Mouse (Mus musculus) regulatory T cell (primary cell): ENCODE measurements around the gene Unc80.

ENCODE experiments used
- in situ Hi-C: fragments of 300-600 bp; cut with MboI, MseI; formaldehyde crosslinking; loops from one replicate; pipeline ENCODE4 v1.15.1; 2025; ENCODE audit warnings: high pct_unique_total_duplicates

Unc80 gene

GRCm38 (mm10) chr1:66617188-66617587 lies 149.0 kb downstream of the Unc80 start:
- in situ Hi-C loops, result no loop called here

- in situ Hi-C loops, result no loop called here
These were observed 170.0 kb downstream of the Unc80 start for GRCm38 (mm10) chr1:66638177-66638576.

DNA sequence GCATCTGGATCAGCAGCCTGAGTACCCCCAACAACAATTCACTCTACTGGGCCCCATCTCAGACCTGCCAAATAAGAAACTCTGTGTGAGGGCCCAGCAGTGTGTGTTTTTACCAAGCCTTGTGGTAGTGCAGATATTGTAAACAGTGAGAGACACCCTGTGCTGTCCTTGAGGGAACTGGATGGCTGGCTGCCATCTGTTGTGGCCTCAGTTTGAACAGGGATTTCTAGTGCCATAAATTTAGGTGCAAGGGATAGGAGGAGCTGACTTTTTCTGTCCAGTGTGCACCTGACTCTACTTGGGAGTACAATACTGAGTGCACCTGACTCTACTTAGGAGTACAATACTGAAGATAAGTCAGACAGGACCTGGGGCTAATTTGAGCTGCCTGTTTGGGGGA lies 178.7 kb downstream of the Unc80 start:
- in situ Hi-C loops, result no loop called here

DNA sequence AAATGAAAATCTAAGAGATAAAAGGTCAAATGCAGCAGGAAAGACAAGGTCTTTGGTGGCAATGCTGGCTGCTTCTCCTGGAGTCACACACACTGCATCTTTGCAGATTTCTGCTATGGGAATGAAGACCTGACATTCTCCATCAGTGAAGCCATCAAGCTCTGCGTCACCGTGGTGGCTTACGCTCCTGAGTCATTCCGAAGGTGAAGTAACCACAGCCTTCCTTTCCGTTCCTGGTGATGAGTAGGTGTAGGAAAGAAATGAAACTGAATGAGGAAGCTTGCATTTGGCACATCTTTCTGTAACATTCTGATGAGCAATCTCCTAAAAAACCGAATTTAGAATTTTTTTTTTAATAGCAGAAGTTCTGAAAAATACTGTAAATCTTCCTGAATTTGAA lies 181.4 kb downstream of the Unc80 start:
- in situ Hi-C loops, result no loop called here

GRCm38 (mm10) chr1:66650006-66650405 lies 181.8 kb downstream of the Unc80 start:
- in situ Hi-C loops, result loop anchor here (25.0 kb wide), 1 partner anchor 1338 kb away; no protein-coding TSS in a partner anchor

GRCm38 (mm10) chr1:66655119-66655746 lies 187.1 kb downstream of the Unc80 start:
- in situ Hi-C loops, result loop anchor here (25.0 kb wide), 1 partner anchor 1343 kb away; no protein-coding TSS in a partner anchor

DNA sequence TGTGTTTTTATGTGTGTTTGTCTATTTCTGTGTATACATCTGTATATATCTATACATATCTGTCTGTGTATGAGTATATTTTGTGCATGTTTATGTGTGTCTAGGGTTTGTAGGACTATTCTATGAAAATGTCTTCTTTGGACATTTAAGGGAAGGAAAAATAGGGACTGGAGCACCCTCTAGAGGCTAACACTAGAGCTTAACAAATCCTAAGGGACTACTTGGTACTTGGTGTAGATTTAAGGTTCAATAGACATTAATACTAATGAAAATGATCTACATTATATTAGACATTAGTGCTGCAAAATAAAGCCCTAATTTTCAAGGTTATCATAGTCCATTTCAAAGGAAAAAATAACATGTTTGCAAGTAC lies 187.6 kb downstream of the Unc80 start:
- in situ Hi-C loops, result loop anchor here (25.0 kb wide), 1 partner anchor 1343 kb away; no protein-coding TSS in a partner anchor

GRCm38 (mm10) chr1:66671475-66671874 lies 203.3 kb downstream of the Unc80 start:
- in situ Hi-C loops, result loop anchor here (25.0 kb wide), 1 partner anchor 1359 kb away; no protein-coding TSS in a partner anchor

DNA sequence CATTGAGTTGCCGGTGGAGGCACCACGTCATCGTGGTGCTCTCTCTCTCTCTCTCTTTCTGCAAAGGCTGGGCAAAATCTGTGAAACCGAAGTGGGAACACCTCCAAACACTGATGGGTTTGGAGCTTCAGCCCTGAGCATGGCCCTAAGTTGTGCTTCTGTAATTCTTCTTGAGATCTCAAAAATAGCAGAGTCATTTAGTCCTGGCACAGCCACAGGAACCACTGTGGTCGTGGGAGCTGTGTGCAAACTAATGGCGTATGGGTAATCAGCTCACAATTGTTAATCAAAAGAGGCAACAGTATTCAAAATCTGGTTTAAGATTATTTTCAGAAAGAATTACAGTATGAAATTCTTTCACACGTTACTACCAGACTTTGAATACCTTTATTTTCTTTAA lies 204.6 kb downstream of the Unc80 start:
- in situ Hi-C loops, result loop anchor here (25.0 kb wide), 1 partner anchor 1361 kb away; no protein-coding TSS in a partner anchor

GRCm38 (mm10) chr1:66677928-66678327 lies 209.8 kb downstream of the Unc80 start:
- in situ Hi-C loops, result no loop called here

- in situ Hi-C loops, result no loop called here
These were observed 210.5 kb downstream of the Unc80 start for GRCm38 (mm10) chr1:66678662-66679061.

- in situ Hi-C loops, result no loop called here
These were observed 214.8 kb downstream of the Unc80 start for GRCm38 (mm10) chr1:66682974-66683373.

- in situ Hi-C loops, result no loop called here
These were observed 223.6 kb downstream of the Unc80 start for GRCm38 (mm10) chr1:66691772-66692171.

DNA sequence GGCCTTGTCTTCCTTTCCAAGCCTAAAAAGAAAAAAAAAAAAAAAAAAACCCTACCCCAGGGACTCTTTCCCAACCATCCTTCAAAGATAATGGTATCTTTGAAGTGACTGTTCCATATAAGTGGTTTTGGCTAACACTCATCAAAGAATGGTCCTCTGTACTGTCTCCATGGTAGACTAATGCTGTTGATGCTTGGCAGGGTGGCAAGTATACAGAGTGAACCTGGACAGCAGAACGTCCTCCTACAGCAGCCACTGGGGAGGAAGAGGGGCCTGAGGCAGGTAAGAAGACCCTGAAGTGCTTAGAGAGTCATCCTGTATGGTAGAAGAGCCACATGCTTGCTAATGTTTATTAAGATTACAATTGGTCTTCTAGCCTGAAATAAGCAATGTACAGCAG lies 224.1 kb downstream of the Unc80 start:
- in situ Hi-C loops, result no loop called here

GRCm38 (mm10) chr1:66692780-66693392 lies 224.7 kb downstream of the Unc80 start:
- in situ Hi-C loops, result no loop called here

- in situ Hi-C loops, result no loop called here
These were observed 226.1 kb downstream of the Unc80 start for GRCm38 (mm10) chr1:66694266-66694665.

DNA sequence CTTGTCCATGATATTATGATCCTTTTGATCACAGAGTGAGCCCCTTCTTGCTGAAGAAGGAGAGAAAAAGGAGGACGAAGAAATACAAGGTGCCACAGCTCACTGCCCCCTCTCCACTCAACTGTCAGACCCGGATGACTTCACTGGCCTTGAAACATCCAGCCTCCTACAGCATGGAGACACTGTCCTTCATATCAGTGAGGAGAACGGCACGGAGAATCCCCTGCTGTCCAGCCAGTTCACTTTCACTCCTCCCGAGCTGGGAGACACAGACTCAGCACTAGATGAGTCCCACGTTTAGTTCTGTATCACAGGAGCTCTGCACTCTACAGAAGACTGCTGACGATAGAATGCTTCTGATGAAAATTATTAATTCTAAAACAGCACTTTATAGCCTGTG lies 227.1 kb downstream of the Unc80 start:
- in situ Hi-C loops, result no loop called here

DNA sequence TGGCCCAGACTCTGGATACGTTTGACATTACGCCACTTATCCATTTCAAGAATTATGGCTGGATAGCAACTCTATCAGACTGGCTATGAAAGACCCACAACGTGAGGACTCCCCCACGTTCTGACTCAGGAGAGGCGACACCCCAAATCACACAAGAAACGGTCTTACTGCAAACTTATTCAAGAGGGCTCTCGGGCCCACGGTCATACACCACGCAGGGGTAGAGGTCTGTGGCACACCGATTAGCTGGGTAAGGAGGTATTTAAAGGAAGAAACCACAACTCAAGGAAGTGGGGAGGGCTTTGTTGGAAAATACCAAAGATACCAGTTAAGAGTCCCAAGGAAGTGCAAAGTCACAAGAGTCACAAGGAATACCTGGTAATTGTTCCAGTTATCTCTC lies 231.5 kb downstream of the Unc80 start:
- in situ Hi-C loops, result loop anchor here (5.0 kb wide), 1 partner anchor 128 kb away; no protein-coding TSS in a partner anchor

DNA sequence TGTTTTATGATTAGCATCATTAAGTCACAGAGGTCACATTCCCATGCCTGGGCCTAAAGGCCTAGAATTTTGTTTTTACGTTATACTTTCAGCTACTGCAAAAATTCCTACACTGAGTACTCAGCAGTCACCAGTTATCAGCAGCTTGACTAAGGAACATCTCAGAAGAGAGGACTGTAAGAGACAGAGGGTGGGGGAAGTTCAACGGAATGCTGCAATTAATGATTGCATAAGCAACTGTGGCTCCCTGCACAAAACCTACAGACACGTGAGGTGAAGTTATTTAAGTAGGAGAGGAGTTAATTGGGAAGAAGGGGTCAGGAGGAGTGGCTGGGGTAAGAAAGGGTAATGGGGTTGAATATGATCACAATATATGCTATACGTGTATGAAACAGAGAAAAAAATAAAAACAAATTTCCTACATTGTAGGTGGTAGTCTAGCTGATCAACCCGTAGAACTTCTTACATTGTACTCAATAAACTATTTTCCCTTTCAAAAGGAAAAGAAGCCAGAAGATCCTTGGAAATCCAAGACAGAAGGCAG lies 232.1 kb downstream of the Unc80 start:
- in situ Hi-C loops, result loop anchor here (5.0 kb wide), 1 partner anchor 127 kb away; no protein-coding TSS in a partner anchor

- in situ Hi-C loops, result loop anchor here (5.0 kb wide), 1 partner anchor 126 kb away; no protein-coding TSS in a partner anchor
These were observed 232.8 kb downstream of the Unc80 start, which contains the start of gene Rpe for GRCm38 (mm10) chr1:66700693-66701575. Gene Rpe (plus strand): TSS chr1:66700831.

- in situ Hi-C loops, result loop anchor here (5.0 kb wide), 1 partner anchor 126 kb away; no protein-coding TSS in a partner anchor
These were observed 233.4 kb downstream of the Unc80 start for GRCm38 (mm10) chr1:66701576-66701940.
